Mouse (Mus musculus): ENCODE measurements around the gene Ap3b1.
"Not testable (repeated sequence)": the region's sequence is repeated elsewhere in the genome, so short reads cannot be mapped to it uniquely, and the experiment has no call there.

DNA sequence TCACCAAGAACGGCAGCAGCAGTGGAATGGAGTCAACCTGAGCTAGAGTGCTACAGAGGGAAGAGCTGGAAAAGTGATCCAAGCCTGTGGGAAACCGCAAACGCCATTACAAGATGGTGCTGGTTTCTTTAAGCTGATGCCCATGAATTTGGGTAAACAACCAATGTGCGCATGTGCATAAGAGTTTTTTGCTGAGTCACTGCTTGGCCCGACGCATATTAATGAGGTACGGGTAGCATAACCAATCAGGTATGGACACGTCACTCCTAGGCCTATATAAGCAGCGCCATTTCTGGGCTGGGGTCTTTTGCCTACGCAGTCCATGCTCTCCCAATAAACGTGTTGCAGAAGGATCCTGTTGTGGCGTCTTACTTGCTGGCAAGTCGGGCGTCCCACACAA, 14.2 kb upstream of the Ap3b1 start:
- TF ChIP-seq CTCF (IDR thresholded peaks at IDR 0.05); POLR2A (IDR thresholded peaks at IDR 0.05; ENCODE audit: insufficient read depth, low read depth, low read length): not testable (repeated sequence)

Data from heart, adult 2 months (tissue).